Comparison of ENCODE assay signal across 19 mouse cellular contexts in the genomic region with DNA sequence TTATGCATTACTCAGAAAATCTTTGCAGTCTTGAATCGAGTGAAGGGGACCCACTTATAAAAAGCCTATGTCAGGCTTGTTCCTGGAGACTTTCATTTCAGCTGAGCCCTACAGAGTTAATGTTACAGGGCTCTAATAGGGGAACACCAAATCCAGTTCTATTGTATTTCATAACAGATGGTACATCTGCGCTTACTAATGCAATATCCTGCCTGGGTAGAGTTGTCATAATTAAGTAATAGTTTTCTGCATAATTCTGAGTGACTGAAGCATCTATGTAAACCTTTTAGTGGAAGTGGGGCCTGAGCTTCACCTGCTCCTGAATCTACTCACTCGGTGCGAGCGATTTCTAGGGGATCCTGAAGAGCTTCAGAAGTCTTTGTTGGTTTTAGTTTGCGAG.
"Had no signal": no experiment of that assay in that cellular context is flagged by ENCODE, and none has a peak within 500 bp of the region (broad histone marks: within the 10 kb centered on the region; RNA-seq: fewer than 3 reads in every experiment).

No protein-coding gene starts in this region.

- H3K4me3 ChIP-seq: intestine, embryonic 15.5 days; left cerebral cortex, adult 2 months; limb, embryonic 12.5 days; limb, embryonic 15.5 days had no signal

- H3K4me1 ChIP-seq: intestine, embryonic 15.5 days; limb, embryonic 12.5 days; limb, embryonic 15.5 days had no signal

- H3K4me2 ChIP-seq: intestine, embryonic 15.5 days; limb, embryonic 12.5 days; limb, embryonic 15.5 days; liver, embryonic 11.5 days; lung, embryonic 14.5 days; midbrain, embryonic 11.5 days had no signal

- ATAC-seq: intestine, embryonic 15.5 days; liver, postnatal 0 days had no signal

- H3K27ac ChIP-seq: intestine, embryonic 15.5 days; left cerebral cortex, adult 2 months; limb, embryonic 12.5 days; limb, embryonic 15.5 days; liver, embryonic 14.5 days; macrophage had no signal

- H3K9me3 ChIP-seq: intestine, embryonic 15.5 days; limb, embryonic 15.5 days had no signal

- H3K36me3 ChIP-seq: intestine, embryonic 15.5 days; limb, embryonic 12.5 days; limb, embryonic 15.5 days had no signal

- H3K9ac ChIP-seq: intestine, embryonic 15.5 days; limb, embryonic 12.5 days; limb, embryonic 15.5 days; liver, embryonic 14.5 days; liver, postnatal 0 days; lung, embryonic 14.5 days had no signal

- DNase-seq: kidney, adult 11 months; kidney, adult 8-10 months; kidney, postnatal 10 days; kidney, postnatal 4 days; layer of hippocampus, postnatal 36 days; left cerebral cortex, postnatal 4 days; liver, postnatal 0 days; lung, embryonic 14.5 days; midbrain, embryonic 14.5 days; thymus, adult 18-20 months; thymus, postnatal 36 days had no signal

- H3K27me3 ChIP-seq: intestine, embryonic 15.5 days; limb, embryonic 12.5 days; limb, embryonic 15.5 days had no signal
